In genomic region chr11:35587174-35587959, GRCm38 (mm10) we compare ENCODE assay signal across 8 mouse cellular contexts.
A peak's percentile ranks its signal among the peaks of the same experiment; 100 is the strongest.
DNase-seq lines count a peak whose midpoint lies in the region; ATAC-seq and TF ChIP-seq lines count a peak whose summit lies in the region.

No protein-coding gene starts in this region.

- no peak overlapping the region for H3K4me2 ChIP-seq in midbrain, postnatal 0 days (ENCODE audit: low read depth, low read length, poor library complexity, severe bottlenecking)

- no peaks in the 10 kb centered on the region for H3K36me3 ChIP-seq in midbrain, postnatal 0 days (ENCODE audit: insufficient read depth, low read length)

- 59% methylated on average over 13 of the region's 13 CpGs for WGBS in midbrain, postnatal 0 days

- no peaks in the 10 kb centered on the region; the same call in 1 of the 2 replicates for H3K4me1 ChIP-seq in midbrain, postnatal 0 days (ENCODE audit: insufficient read depth, low read length)

- H3K27ac ChIP-seq in midbrain, postnatal 0 days (ENCODE audit: low read depth, low read length), result no peak overlapping the region

- no peak overlapping the region for H3K4me3 ChIP-seq in midbrain, postnatal 0 days (ENCODE audit: low read depth, low read length)

- ATAC-seq in midbrain, postnatal 0 days (ENCODE audit: low FRiP score), result peak; percentile 92
- no peak for ATAC-seq in erythroblast, adult 5-6 weeks (replicated peaks; ENCODE audit: low FRiP score, poor library complexity, severe bottlenecking)

- H3K9ac ChIP-seq in midbrain, postnatal 0 days (replicated peaks; ENCODE audit: low read length, poor library complexity, severe bottlenecking), result no peak overlapping the region

- peak; percentile 70 for DNase-seq in ovary, adult 18-20 months (ENCODE audit: low spot score)
- DNase-seq in ovary, postnatal 10 days (ENCODE audit: low spot score), result no peak
- peak; percentile 67 to 85 for DNase-seq in frontal cortex, adult 2 months (ENCODE audit: extremely low spot score in 1 of 2, low spot score in 1 of 2)
- peak; percentile 87 for DNase-seq in heart, postnatal 4 days
- DNase-seq in layer of hippocampus, postnatal 36 days, result peak; percentile 78 to 84
- DNase-seq in midbrain, postnatal 0 days (ENCODE audit: low spot score), result peak; percentile 95
- peak; percentile 17 to 70 for DNase-seq in urinary bladder, postnatal 36 days (ENCODE audit: low spot score in 2 of 2)

- TF ChIP-seq CTCF in midbrain, postnatal 0 days (IDR thresholded peaks at IDR 0.05), result no peak

- no peaks in the 10 kb centered on the region for H3K9me3 ChIP-seq in midbrain, postnatal 0 days (ENCODE audit: low read length)

- H3K27me3 ChIP-seq in midbrain, postnatal 0 days (ENCODE audit: insufficient read depth, low read length), result no peaks in the 10 kb centered on the region
